Mouse (Mus musculus): ENCODE results near the gene Tarsl2.

Tarsl2 gene

DNA sequence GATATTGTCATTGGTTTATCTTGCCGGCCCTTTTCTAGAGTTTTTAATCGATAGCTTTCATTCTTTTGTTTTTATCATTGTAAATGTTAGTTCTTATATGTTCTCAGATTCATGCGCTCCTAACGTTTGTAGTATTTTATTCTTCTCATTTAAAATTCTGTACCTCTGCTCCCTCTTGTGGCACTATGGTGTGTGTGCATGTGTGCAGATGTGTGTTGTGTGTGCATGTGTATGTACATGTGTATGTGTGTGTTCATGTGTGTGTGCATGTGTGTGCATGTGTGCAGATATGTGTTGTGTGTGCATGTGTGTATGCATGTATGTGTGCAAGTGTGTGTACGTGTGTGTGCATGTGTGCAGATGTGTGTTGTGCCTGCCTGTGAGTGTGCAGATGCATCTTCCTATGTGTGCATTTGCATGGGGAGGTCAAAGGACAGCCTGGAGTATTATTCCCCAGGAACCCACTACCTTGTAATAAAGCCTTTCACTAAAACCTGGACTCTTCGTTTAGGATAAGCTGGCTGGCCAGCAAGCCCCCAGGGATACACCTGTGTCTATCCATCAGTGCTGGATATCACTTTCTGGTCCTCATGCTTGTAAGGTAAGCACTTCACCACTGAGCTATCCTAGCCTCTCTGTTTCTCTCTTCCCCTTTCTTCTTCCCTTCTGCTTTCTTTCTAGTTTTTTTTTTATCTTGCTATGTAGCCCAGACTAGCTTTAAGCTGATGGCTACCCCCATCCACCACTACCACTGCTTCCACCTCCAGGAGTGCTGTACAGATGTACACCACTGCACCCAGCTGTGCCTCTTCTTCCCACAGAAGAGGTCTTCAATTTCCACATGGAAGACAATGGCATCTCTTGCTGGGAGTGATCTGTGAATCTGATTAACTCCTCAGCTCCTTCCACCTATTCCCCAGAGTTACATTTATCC is 2.1 kb upstream of the Tarsl2 start:
- CTCF ChIA-PET: interaction anchor here in 2 of 4 experiments (0.9 kb wide), 2 partner anchors 324 to 325 kb away, joined by 3 read pairs; no protein-coding TSS in a partner anchor
- POLR2A ChIA-PET: interaction anchor here in 1 of 4 experiments (1.1 kb wide), 1 partner anchor 10 kb away, joined by 4 read pairs; no protein-coding TSS in a partner anchor

DNA sequence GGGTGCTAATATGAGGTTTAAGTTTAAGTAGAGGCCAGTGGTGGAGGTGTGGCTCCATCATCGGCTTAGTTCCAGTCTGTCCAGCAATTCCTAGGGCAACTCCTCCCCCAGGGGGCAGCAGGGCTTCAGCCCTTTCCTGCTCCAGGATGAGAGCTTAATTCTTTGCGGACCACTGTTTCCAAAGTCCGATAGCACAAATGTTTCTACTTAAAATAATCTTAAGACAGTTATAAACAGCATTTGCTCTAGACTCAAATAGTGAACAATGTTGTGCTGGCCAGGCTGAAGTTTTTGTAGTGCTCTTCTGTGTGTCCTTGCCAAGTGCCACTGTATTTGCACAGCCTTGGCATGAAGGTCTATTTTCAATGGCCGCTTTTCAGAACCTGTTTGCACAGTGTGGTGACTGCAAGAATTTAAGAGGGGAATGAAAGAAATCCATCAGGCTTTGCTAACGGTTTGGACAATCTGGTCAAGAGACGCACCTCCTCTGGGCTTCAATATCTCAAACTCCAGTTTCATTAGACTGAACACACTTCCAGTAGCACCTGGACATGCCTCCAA is 757 bp upstream of the Tarsl2 start:
- ChIA-PET CTCF (interaction anchor here in 2 of 4 experiments (0.7 to 1.6 kb wide), 6 partner anchors 8 to 326 kb away, joined by 4 to 7 read pairs (median 6); no protein-coding TSS in a partner anchor), POLR2A (interaction anchor here in 3 of 4 experiments (0.5 to 1.8 kb wide), 26 partner anchors 8 to 1487 kb away, joined by 3 to 17 read pairs (median 4); partner anchors contain the start of genes Nsmce3 (in 1 of the 3), Selenos (in 1 of the 3), Snrpa1 (in 1 of the 3) and Tjp1 (in 1 of the 3))

DNA sequence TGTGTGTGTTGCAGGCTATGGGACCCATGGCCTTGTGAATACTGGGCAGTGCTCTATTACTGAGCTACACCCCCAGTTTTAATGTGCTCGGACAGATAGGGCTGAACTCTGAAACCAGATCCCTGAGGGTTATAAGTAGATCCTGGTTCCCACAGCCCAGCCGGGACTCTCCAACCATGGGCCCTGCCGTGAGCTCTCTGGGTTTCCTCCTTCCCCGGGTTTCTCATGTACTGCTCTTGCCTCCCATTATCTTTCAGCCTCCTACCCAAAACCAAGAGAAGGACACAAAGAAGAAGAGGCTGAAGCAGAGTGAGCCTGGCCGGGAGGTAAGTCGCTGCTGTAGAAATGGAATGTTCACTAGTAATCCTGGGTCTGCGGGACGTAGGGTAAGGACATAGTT is 1.3 kb downstream of the Tarsl2 start:
- POLR2A ChIA-PET: no interaction called here
- CTCF ChIA-PET: no interaction called here

DNA sequence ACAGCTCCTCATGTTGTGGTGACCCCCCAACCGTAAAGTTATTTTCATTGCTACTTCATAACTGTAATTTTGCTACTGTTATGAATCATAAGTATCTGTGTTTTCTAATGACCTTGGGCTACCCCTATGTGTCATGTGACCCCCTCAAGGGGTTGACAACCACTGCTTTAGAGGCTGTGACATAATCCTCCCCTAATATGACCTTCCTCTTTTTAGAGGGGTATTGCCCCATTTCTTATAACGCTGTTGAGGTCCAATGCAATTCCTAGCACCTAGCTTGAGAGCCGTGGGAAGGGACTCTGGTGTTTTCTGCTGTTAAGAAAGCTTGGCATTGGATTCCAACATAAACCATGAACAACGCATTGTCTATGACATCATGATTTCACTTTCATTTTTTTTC is 6.0 kb downstream of the Tarsl2 start:
- POLR2A ChIA-PET: no interaction called here
- CTCF ChIA-PET: no interaction called here

DNA sequence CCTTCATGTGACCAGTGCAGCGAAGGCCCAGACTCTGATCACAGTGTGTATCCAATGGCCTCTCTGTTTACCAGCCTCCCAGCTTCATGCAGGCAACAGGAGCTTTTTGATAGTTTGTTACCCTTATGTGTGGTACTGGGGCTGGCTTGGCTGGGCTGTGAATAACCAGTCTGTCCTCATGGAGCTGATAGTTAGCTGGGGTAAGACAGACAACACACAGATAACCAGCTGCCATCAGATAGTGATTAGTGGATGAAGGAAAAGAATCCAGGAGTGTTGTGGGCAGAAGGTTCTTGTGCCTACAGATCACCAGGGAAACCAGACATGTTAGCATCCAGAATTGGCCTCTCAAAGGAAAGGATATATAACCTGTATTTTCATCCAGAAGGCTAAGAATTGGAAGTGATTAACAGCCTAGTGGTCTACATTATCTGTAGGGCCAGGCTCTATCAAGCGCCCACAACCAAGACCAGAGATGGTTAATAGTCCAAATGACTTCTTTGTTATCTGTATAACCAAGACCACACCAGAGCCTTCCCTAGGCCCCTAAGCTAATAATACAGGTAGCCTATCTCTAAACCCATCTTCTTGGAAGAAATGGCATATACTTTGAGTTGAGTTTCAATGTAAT is 12.9 kb downstream of the Tarsl2 start:
- ChIA-PET POLR2A (interaction anchor here in 1 of 4 experiments (1.2 to 1.4 kb wide), 2 partner anchors 13 kb away, joined by 3 to 5 read pairs; partner anchors contain the start of gene Tarsl2), CTCF (no interaction called here)

DNA sequence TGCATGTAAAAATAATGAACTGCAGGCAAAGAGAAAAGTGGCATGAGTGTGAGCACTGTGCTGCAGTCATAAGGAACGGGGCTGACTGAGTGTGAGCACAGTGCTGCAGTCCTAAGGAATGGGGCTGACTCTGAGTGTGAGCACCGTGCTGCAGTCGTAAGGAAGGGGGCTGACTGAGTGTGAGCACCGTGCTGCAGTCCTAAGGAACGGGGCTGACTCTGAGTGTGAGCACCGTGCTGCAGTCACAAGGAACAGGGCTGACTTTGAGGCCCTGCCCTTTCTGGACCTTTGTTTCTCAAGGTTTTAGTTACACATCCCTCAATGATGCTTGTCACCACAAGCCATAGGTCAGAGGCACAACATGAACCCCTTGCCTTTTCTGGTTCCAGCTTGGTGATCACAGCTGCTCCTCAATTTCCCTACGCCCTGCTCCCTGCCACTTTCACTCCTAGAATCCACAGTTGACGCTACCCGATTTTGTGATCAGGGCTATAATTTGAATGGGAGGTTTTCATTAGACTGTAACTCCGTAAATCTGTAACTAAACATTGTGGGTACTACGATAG is 18.6 kb downstream of the Tarsl2 start:
- ChIA-PET CTCF (interaction anchor here in 1 of 4 experiments (0.5 kb wide), 1 partner anchor 41 kb away, joined by 3 read pairs; no protein-coding TSS in a partner anchor), POLR2A (interaction anchor here in 1 of 4 experiments (1.4 kb wide), 2 partner anchors 19 to 416 kb away, joined by 4 read pairs; partner anchors contain the start of genes Selenos and Tarsl2)

DNA sequence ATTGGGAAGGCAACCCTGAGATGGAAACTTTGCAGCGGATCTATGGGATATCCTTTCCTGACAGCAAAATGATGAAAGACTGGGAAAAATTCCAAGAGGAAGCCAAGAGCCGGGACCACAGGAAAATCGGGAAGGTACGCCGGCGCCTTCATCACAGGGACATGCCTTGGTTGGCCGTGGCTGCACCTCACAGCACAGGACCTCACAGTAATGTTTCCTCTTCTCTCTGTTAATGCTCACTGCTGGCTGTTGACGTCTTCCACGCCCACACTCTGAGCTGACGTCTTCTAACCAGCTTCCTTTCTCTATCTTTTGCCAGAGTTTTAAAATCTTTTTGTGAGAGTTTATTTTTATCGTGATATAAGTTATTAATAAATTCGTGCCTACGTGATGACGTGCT is 19.2 kb downstream of the Tarsl2 start:
- ChIA-PET CTCF (no interaction called here), POLR2A (interaction anchor here in 1 of 4 experiments (1.4 kb wide), 2 partner anchors 19 to 416 kb away, joined by 4 read pairs; partner anchors contain the start of genes Selenos and Tarsl2)

DNA sequence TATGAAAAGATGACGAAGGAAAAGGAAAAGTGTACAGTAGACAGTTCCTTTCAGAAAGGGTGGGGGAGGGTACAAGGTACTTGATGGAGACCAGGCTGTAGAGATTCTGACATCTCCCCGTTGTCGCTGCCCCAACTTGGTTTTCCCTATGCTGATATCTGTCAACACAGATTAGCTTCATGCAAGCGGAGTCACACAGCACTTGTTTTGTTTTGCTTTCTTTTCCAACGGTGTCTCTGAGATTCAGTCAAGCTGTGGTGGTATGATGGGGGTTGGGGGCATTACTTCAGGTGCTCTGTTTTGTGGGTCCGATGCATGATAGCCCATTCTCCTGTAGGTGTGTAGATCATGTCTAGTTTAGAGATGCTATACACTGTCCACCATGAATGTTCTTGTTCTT is 22.8 kb downstream of the Tarsl2 start:
- ChIA-PET POLR2A (no interaction called here), CTCF (no interaction called here)

DNA sequence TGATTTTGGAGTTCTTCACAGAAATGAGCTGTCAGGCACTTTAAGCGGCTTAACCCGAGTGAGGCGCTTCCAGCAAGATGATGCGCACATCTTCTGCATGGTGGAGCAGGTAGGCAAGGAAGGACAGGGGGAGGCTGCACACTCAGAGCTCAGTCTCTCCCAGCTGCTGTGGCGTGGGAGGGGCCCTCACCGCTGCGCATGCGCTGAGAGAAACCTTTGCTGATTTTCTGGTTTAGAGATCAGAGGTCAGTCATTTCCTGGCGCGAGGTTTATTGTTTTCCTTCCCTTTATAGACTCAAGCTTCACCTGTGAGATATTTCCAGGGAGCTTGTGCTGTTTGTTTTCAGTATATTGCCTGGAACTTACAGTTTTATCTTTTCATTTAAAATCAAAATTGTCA is 33.4 kb downstream of the Tarsl2 start:
- ChIA-PET CTCF (interaction anchor here in 3 of 4 experiments (0.6 to 1.3 kb wide), 3 partner anchors 27 to 180 kb away, joined by 3 to 6 read pairs (median 3); no protein-coding TSS in a partner anchor), POLR2A (interaction anchor here in 1 of 4 experiments (0.7 kb wide), 1 partner anchor 368 kb away, joined by 3 read pairs; no protein-coding TSS in a partner anchor)

DNA sequence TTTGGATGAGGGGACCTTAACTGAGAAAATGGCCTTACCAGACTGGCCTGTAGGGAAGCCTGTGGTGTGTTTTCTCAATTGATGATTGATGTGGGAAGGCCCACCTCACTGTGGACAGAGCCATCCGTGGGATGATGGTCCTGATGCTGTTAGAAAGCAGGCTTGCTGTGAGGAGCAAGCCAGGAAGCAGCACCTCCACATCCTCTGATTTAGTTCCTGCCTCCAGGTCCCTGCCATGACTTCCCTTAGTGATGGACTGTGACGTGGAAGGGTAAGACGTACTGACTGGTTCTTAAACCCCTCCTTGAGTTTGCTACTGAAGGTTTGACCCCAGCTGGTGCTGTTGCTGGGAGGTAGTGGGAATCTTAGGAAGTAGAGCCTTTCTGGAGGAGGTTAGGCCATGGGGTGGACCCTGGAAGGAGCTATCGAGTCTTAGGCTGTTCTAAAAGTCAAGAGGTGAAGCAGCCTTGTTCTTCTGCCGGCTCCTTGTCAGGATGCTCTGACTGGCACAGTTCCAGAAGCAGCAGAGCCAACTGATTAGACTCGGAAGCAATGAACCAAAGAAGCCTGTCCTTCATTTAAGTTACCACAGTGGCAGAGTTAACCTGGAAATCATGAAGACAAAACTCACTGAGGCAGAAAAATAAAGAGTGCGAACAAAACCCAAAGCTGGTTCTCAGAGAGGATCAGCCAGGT is 34.4 kb downstream of the Tarsl2 start:
- POLR2A ChIA-PET: interaction anchor here in 1 of 4 experiments (1.3 kb wide), 1 partner anchor 34 kb away, joined by 3 read pairs; the partner anchor contains the start of gene Tarsl2

DNA sequence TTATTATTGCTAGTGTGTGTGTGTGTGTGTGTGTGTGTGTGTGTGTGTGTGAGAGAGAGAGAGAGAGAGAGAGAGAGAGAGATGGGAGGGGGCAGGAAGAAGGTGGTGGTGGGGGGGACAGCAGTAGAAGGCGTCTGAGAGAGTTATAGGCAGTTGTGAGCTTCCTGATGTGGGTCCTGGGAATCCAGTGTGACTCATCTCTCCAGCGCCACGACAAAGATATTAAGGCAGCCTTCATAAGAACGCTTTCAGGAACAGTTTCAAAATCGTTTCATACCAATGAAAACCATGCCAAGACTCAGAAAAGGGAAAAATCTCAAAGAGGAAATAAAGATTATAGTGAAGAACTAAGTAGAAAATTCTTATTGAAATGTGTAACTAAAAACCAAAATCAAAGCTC is 36.5 kb downstream of the Tarsl2 start:
- POLR2A ChIA-PET: interaction anchor here in 3 of 4 experiments (0.7 to 0.9 kb wide), 4 partner anchors 419 to 1291 kb away, joined by 3 to 4 read pairs (median 3); partner anchors contain the start of gene Lrrk1 (in 1 of the 3)
- CTCF ChIA-PET: no interaction called here

More for the DNA sequence above, 34.4 kb downstream of the Tarsl2 start:
- CTCF ChIA-PET: interaction anchor here in 1 of 4 experiments (1.3 kb wide), 1 partner anchor 26 kb away, joined by 6 read pairs; no protein-coding TSS in a partner anchor

DNA sequence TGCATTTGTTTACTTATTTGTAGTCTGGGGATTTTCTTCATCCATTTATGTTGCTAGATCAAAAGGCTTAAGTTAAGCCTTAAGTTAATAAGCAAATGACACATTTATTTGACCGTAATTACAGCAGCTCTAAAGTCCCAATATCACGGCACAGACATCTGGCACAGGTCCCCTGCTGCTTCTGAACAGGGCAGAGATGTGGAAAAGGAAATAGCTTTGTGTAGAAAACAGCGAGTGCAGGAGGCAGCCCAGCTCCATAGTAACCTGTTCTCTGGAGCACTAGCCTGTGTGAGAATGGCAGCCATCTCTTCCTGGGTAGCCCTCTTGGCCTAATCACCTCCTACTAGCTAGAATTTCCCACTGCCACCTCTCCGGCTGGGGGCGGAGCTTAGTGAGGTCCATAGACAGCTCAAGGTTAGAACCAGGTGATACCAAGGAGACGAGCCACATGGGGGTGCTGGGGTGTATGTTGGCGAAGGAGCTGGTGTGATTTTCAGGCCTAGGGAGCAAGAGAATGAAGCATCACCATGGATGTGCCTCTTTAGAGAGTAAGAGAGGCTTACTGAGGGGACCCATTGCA is 39.6 kb downstream of the Tarsl2 start:
- POLR2A ChIA-PET: interaction anchor here in 3 of 4 experiments (0.5 to 1.2 kb wide), 6 partner anchors 9 to 382 kb away, joined by 3 to 5 read pairs (median 4); partner anchors contain the start of gene Tarsl2 (in 1 of the 3)

DNA sequence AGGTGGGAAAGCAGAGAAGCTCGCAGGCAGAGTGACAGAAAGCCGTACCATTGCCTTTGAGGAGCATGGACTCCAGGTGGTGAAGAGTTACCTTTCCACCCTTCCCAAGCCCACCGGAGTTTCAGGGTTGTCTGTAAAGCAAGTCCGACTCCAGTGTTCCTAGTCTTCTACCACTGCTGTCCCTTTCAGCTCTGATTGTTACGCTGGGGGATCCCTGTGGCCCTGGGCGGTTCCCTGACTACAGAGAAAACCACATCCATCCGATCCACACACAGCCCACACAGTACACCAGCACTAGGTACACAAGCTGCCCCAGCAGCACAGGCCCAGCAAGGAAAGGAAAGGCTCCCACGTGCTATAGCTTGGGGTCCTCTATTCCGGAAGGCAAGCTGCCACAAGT is 42.0 kb downstream of the Tarsl2 start:
- CTCF ChIA-PET: no interaction called here

More for the DNA sequence above, 39.6 kb downstream of the Tarsl2 start:
- CTCF ChIA-PET: interaction anchor here in 2 of 4 experiments (1.1 to 1.2 kb wide), 3 partner anchors 12 to 20 kb away, joined by 3 to 15 read pairs (median 3); no protein-coding TSS in a partner anchor

DNA sequence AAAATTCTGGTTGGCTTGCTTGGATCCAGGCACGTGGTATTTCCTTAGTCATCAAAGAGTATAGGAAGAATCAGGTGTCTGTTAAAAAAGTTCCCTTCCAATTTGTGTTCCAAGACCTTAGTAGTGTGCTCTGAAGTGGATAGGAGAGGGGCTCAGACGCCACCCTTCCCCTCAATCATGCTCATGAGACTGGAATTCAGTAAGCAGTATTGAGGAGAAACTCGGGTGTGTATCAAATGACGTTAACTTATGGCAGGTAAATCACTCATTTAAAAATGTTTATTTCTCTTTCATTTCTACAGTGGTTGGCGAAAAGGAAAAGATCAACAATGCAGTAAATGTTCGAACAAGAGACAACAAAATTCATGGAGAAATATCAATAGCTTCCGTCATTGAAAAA is 46.2 kb downstream of the Tarsl2 start, which contains the start of gene Tm2d3:
Gene Tm2d3 (plus strand): TSS at position 301 of the 400 bp plus-strand sequence.
- ChIA-PET POLR2A (interaction anchor here in 1 of 4 experiments (0.6 kb wide), 1 partner anchor 319 kb away, joined by 4 read pairs; no protein-coding TSS in a partner anchor), CTCF (interaction anchor here in 1 of 4 experiments (1.2 kb wide), 1 partner anchor 14 kb away, joined by 3 read pairs; no protein-coding TSS in a partner anchor)

More for the DNA sequence above, 42.0 kb downstream of the Tarsl2 start:
- POLR2A ChIA-PET: no interaction called here

DNA sequence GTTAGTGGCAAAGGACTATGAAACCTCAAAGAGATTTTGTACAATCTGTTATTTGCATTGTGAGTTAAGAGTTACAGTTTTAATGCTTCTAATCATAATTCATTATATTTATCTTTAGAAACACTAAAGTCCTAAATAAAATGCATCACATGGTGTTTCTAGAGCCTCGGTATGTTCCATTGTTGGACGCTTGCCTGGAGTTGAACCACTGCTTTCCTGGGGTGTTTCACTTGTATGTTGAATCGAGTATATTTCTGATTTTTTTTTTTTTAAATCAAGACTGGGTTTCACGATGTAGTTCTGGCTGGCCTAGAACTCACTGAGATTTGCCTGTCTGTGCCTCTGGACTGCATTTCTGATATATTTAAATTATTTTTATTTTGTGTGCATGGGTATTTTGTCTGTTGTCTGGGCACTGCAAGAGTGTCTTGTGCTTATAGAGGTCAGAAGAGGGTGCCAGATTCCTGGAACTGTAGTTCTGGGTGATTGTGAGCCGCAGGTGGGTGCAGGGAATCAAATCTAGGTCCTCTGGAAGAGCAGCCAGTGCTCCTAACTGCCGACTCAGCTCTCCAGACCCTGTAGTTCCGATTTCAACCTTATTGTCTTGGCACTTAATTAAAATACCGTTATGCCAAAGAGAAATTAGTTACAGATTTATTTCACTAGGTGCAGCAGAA is 47.4 kb downstream of the Tarsl2 start:
- ChIA-PET CTCF (interaction anchor here in 1 of 4 experiments (1.2 kb wide), 1 partner anchor 13 kb away, joined by 3 read pairs; no protein-coding TSS in a partner anchor), POLR2A (interaction anchor here in 2 of 4 experiments (1.1 to 1.7 kb wide), 4 partner anchors 7 to 48 kb away, joined by 3 to 8 read pairs (median 4); partner anchors contain the start of gene Tarsl2 (in 2 of the 2))

DNA sequence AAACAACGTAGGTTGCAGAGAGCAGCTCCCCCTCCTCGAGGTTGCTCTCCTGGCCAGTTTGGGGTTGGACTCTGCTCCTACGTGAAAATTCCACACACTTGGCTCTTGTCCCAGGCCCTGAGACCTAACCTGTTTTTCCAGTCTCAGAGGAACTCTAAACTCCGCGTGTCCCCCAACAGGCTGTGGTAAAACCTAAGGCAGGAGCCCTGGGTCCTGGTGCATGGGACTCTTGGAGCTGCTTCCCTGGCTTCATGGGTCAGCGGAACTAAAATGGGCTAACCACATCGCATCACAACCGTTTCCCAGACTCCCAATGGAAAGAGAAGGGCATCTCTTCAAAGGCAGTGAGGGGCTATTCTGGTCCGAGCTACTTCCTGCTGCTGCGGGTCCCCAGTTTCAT is 48.2 kb downstream of the Tarsl2 start:
- ChIA-PET POLR2A (interaction anchor here in 3 of 4 experiments (0.6 to 1.7 kb wide), 11 partner anchors 8 to 476 kb away, joined by 3 to 8 read pairs (median 3); partner anchors contain the start of gene Tarsl2 (in 3 of the 3)), CTCF (interaction anchor here in 2 of 4 experiments (0.9 to 1.0 kb wide), 3 partner anchors 12 to 48 kb away, joined by 3 to 4 read pairs (median 3); partner anchors contain the start of gene Tarsl2 (in 1 of the 2))

Data from embryonic stem cell, embryonic (primary cell).